Mouse (Mus musculus) kidney, postnatal 36 days (tissue): Measurements from ENCODE around the gene Cltb.

Experiments used
- DNase-seq, 2 experiments: peaks; one replicate each; pipeline ENCODE4 v3.0.0; 2021 to 2022; ENCODE audit warnings: mixed read lengths in 2 of 2

Cltb gene

GRCm38 (mm10) chr13:54596107-54596690 is 14.9 kb downstream of the Cltb start:
- DNase-seq = peak; percentile 31 to 53

GRCm38 (mm10) chr13:54593617-54594016 is 17.5 kb downstream of the Cltb start:
- DNase-seq = no peak

GRCm38 (mm10) chr13:54591776-54592356 is 19.3 kb downstream of the Cltb start:
- DNase-seq = no peak

- DNase-seq = peak; percentile 99
These were observed 20.9 kb downstream of the Cltb start, which contains the start of the genes Nop16 and Higd2a for GRCm38 (mm10) chr13:54589996-54590951. TSS of gene Nop16 (minus strand) at chr13:54590090. TSS of gene Higd2a (plus strand) at chr13:54590207.

- DNase-seq = no peak
These were observed 21.6 kb downstream of the Cltb start for GRCm38 (mm10) chr13:54589414-54589995.

- no peak for DNase-seq
These were observed 25.3 kb downstream of the Cltb start for GRCm38 (mm10) chr13:54585831-54586230.

GRCm38 (mm10) chr13:54582860-54583259 is 28.3 kb downstream of the Cltb start:
- DNase-seq = peak; percentile 57 to 70

GRCm38 (mm10) chr13:54582126-54582525 is 29.0 kb downstream of the Cltb start:
- peak in 1 of 2 experiments; percentile 27 for DNase-seq

- peak in 1 of 2 experiments; percentile 34 for DNase-seq
These were observed 29.8 kb downstream of the Cltb start for GRCm38 (mm10) chr13:54581385-54581784.

- no peak for DNase-seq
These were observed 33.3 kb downstream of the Cltb start for GRCm38 (mm10) chr13:54577652-54578507.

GRCm38 (mm10) chr13:54575489-54575888 is 35.7 kb downstream of the Cltb start:
- DNase-seq = no peak

GRCm38 (mm10) chr13:54574854-54575481 is 36.2 kb downstream of the Cltb start, which contains the start of gene Arl10:
TSS of gene Arl10 (plus strand) at chr13:54575015.
- peak; percentile 84 to 89 for DNase-seq

- no peak for DNase-seq
These were observed 38.5 kb downstream of the Cltb start for GRCm38 (mm10) chr13:54572621-54573020.

- no peak for DNase-seq
These were observed 39.5 kb downstream of the Cltb start for GRCm38 (mm10) chr13:54571637-54572036.

- DNase-seq = no peak
These were observed 40.4 kb downstream of the Cltb start for GRCm38 (mm10) chr13:54570736-54571135.

GRCm38 (mm10) chr13:54569282-54569681 is 41.9 kb downstream of the Cltb start:
- no peak for DNase-seq

GRCm38 (mm10) chr13:54568380-54568779 is 42.8 kb downstream of the Cltb start:
- peak; percentile 42 to 78 for DNase-seq

- DNase-seq = peak; percentile 83 to 87
These were observed 45.4 kb downstream of the Cltb start for GRCm38 (mm10) chr13:54565594-54566345.

- DNase-seq = peak; percentile 97 to 99
These were observed 46.0 kb downstream of the Cltb start, which contains the start of gene 4833439L19Rik for GRCm38 (mm10) chr13:54565201-54565581. TSS of gene 4833439L19Rik (minus strand) at chr13:54565435.
